Mouse (Mus musculus): ENCODE measurements around the gene Apobec3.
"Not testable (repeated sequence)": the region's sequence is repeated elsewhere in the genome, so short reads cannot be mapped to it uniquely, and the experiment has no call there.

The Apobec3 gene

GRCm38 (mm10) chr15:79895221-79896079 is 4.0 kb downstream of the Apobec3 start:
- not testable (repeated sequence) for DNase-seq

GRCm38 (mm10) chr15:79896080-79896725 is 4.7 kb downstream of the Apobec3 start:
- DNase-seq: no peak

GRCm38 (mm10) chr15:79898988-79899387 is 7.5 kb downstream of the Apobec3 start:
- no peak for DNase-seq

GRCm38 (mm10) chr15:79899828-79900510 is 8.5 kb downstream of the Apobec3 start:
- no peak for DNase-seq

GRCm38 (mm10) chr15:79900751-79901150 is 9.3 kb downstream of the Apobec3 start:
- no peak for DNase-seq

GRCm38 (mm10) chr15:79901399-79901798 is 9.9 kb downstream of the Apobec3 start:
- no peak for DNase-seq

GRCm38 (mm10) chr15:79903081-79903480 is 11.6 kb downstream of the Apobec3 start:
- not testable (repeated sequence) for DNase-seq

GRCm38 (mm10) chr15:79903963-79904362 is 12.5 kb downstream of the Apobec3 start:
- DNase-seq: no peak

- not testable (repeated sequence) for DNase-seq
These were observed 13.2 kb downstream of the Apobec3 start for GRCm38 (mm10) chr15:79904678-79905077.

- DNase-seq: no peak
These were observed 13.8 kb downstream of the Apobec3 start for GRCm38 (mm10) chr15:79905211-79905610.

- no peak for DNase-seq
These were observed 15.4 kb downstream of the Apobec3 start for GRCm38 (mm10) chr15:79906855-79907254.

GRCm38 (mm10) chr15:79909006-79909405 is 17.5 kb downstream of the Apobec3 start:
- not testable (repeated sequence) for DNase-seq

- not testable (repeated sequence) for DNase-seq
These were observed 19.4 kb downstream of the Apobec3 start for GRCm38 (mm10) chr15:79910812-79911211.

GRCm38 (mm10) chr15:79911339-79911738 is 19.9 kb downstream of the Apobec3 start:
- no peak for DNase-seq

GRCm38 (mm10) chr15:79913761-79914346 is 22.4 kb downstream of the Apobec3 start:
- DNase-seq: no peak

- peak; percentile 30 for DNase-seq
These were observed 22.9 kb downstream of the Apobec3 start for GRCm38 (mm10) chr15:79914357-79914756.

- no peak for DNase-seq
These were observed 24.7 kb downstream of the Apobec3 start for GRCm38 (mm10) chr15:79916150-79916549.

- DNase-seq: no peak
These were observed 25.8 kb downstream of the Apobec3 start for GRCm38 (mm10) chr15:79917111-79917720.

- no peak for DNase-seq
These were observed 27.0 kb downstream of the Apobec3 start for GRCm38 (mm10) chr15:79918485-79918884.

- DNase-seq: no peak
These were observed 28.3 kb downstream of the Apobec3 start for GRCm38 (mm10) chr15:79919787-79920186.

GRCm38 (mm10) chr15:79926856-79927416 is 35.5 kb downstream of the Apobec3 start:
- no peak for DNase-seq

GRCm38 (mm10) chr15:79927637-79928122 is 36.2 kb downstream of the Apobec3 start:
- DNase-seq: peak; percentile 92
